Mouse (Mus musculus) stomach, embryonic 16.5 days (tissue): ENCODE data around the gene Akr1c6. TPM values are rescaled to one million over a fixed set of nuclear protein-coding genes. Genes with fewer than 3 reads are reported as not detected.
"Not testable (repeated sequence)": the region's sequence is repeated elsewhere in the genome, so short reads cannot be mapped to it uniquely, and the experiment has no call there.

Experiments
- ATAC-seq: fragments of 200-750 bp; cut with Nextera tagmentation; 2 replicates; pipeline ENCODE4 v1.8.0; 2017; ENCODE audit warnings: moderate number of reproducible peaks, moderate TSS enrichment; ENCODE audit not compliant: insufficient read depth, low FRiP score
- H3K27ac ChIP-seq: fragments of 300-500 bp; sonication (generic); 2 replicates; pipeline ENCODE4 v1.5.1; 2014; ENCODE audit warnings: low read length
- H3K27me3 ChIP-seq: fragments of 300-500 bp; sonication (generic); 2 replicates; pipeline ENCODE4 v1.6.1; 2014; ENCODE audit warnings: low read length, control low read depth, mixed read lengths; ENCODE audit not compliant: control insufficient read depth, insufficient read depth
- H3K36me3 ChIP-seq: fragments of 300-500 bp; sonication (generic); 2 replicates; pipeline ENCODE4 v1.6.1; 2014; ENCODE audit warnings: low read length; ENCODE audit not compliant: control insufficient read depth, insufficient read depth
- H3K4me1 ChIP-seq: fragments of 300-500 bp; sonication (generic); 2 replicates; pipeline ENCODE4 v1.6.1; 2014; ENCODE audit warnings: low read length, control low read depth, mixed read lengths; ENCODE audit not compliant: control insufficient read depth, insufficient read depth
- H3K4me2 ChIP-seq: fragments of 300-500 bp; sonication (generic); 2 replicates; pipeline ENCODE4 v1.6.1; 2014; ENCODE audit warnings: low read depth, low read length, mixed read lengths
- H3K4me3 ChIP-seq: fragments of 300-500 bp; sonication (generic); replicated peaks from 2 replicates; pipeline ENCODE4 v1.5.1; 2014; ENCODE audit warnings: mild to moderate bottlenecking, low read length
- H3K9ac ChIP-seq: fragments of 300-500 bp; sonication (generic); 2 replicates; pipeline ENCODE4 v1.6.1; 2014; ENCODE audit warnings: low read length
- H3K9me3 ChIP-seq: fragments of 300-500 bp; sonication (generic); replicated peaks from 2 replicates; pipeline ENCODE4 v1.6.1; 2016; ENCODE audit warnings: low read length, control low read depth; ENCODE audit not compliant: control insufficient read depth
- WGBS: fragments of 180-500 bp; shearing (Covaris S2); extraction: QIAGEN DNeasy Blood & Tissue Kit; methylation state at CpG from one replicate; pipeline ENCODE4 v1.1.7; 2014; 5-methylcytosine and 5-hydroxymethylcytosine counted together
- polyA plus RNA-seq: library from polyadenylated mRNA; unstranded; fragments of >200 nt; fragmentation: Nextera tagmentation; extraction: Ambion mirVana; gene quantifications from 2 replicates; pipeline ENCODE4 v1.2.1, GENCODE M21; 2015

The Akr1c6 gene
- polyA plus RNA-seq: 0.13 TPM in 1 of 2 replicates, not detected in the other

GRCm38 (mm10) chr13:4434006-4434405 lies at the start of gene Akr1c6:
Akr1c6 (plus strand) TSS chr13:4434306.
- no peak for ATAC-seq
- H3K4me3 ChIP-seq: no peak within 1 kb of the TSS
- no peak within 1 kb of the TSS for H3K27ac ChIP-seq
- H3K27me3 ChIP-seq: no peaks in the 10 kb centered on the region
- no peak within 1 kb of the TSS for H3K9ac ChIP-seq
- no peak within 1 kb of the TSS for H3K4me2 ChIP-seq
- no peaks in the 10 kb centered on the region for H3K9me3 ChIP-seq
- H3K36me3 ChIP-seq: no peaks in the 10 kb centered on the region
- H3K4me1 ChIP-seq: no peaks in the 10 kb centered on the region

- no peak overlapping the region for H3K9ac ChIP-seq
- no peaks in the 10 kb centered on the region for H3K27me3 ChIP-seq
- H3K27ac ChIP-seq: no peak overlapping the region
- H3K4me2 ChIP-seq: no peak overlapping the region
- no peaks in the 10 kb centered on the region for H3K4me1 ChIP-seq
- no peak overlapping the region for H3K4me3 ChIP-seq
- no peaks in the 10 kb centered on the region for H3K9me3 ChIP-seq
- ATAC-seq: no peak
- H3K36me3 ChIP-seq: no peaks in the 10 kb centered on the region
- WGBS: 64% methylated on average over 1 of the region's 1 CpGs
Observed at GRCm38 (mm10) chr13:4384918-4385317, 49.2 kb upstream of the Akr1c6 start.

- no peak for ATAC-seq
- H3K4me1 ChIP-seq: no peaks in the 10 kb centered on the region
- H3K9ac ChIP-seq: no peak overlapping the region
Observed at GRCm38 (mm10) chr13:4385541-4385940, 48.6 kb upstream of the Akr1c6 start.

DNA sequence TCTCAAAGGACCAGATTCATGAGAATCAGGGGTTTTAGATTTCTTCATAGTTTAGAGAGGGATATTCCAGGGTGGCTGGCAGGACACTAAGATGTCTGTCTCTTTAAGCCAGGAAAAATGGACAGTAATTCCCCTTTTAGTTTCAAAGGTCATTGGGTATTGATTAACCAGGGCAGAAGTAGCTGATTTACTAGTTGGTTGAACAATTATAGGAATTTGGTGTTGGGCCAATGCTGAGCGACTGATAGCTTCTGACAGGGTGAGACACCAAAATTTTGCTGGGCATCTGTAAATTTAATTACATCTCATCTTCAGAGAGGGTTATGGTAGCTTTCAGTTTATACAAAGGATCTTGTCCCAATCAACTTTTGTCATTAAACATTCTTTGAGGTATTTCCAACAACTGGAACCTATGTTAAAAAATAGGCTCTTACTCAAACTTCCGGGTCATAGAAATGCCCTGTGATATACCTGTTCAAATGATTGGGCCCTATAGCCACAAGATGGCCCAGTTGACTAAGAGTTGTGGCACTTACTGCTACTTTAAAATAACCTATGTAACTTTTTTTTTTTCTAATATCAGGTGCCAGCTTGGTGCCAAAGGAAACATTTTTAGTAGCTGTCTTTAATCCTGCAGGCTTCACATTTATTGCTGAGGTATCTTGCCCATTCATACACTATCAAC lies 45.2 kb upstream of the Akr1c6 start:
- Histone ChIP-seq H3K9me3 (no peaks in the 10 kb centered on the region), H3K4me2 (no peak overlapping the region), H3K36me3 (no peaks in the 10 kb centered on the region), H3K27ac (no peak overlapping the region), H3K4me3 (no peak overlapping the region), H3K9ac (no peak overlapping the region), H3K4me1 (no peaks in the 10 kb centered on the region), H3K27me3 (no peaks in the 10 kb centered on the region)
- WGBS: 67% methylated on average over 2 of the region's 2 CpGs
- no peak for ATAC-seq

More at GRCm38 (mm10) chr13:4385541-4385940, 48.6 kb upstream of the Akr1c6 start:
- Histone ChIP-seq H3K36me3 (no peaks in the 10 kb centered on the region), H3K27me3 (no peaks in the 10 kb centered on the region), H3K4me2 (no peak overlapping the region), H3K4me3 (no peak overlapping the region), H3K9me3 (no peaks in the 10 kb centered on the region), H3K27ac (no peak overlapping the region)

DNA sequence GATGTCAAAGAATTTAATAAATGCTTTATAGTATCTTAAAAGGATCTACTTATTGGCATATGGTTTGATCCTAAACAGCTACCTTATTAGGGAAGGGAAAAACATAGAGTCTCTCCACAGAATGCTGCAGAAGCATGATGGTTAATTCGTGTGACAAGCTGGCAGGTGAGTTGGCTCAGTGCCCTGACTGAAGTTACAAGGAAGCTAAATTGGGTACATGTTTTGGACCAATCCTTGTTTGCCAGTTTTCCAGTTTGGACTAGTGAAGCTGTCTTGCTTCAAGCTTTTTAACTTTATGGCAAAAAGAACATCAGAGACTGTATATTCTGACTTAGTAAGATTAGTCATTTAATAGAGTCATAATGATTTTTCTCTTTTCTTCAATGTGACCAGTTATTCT lies 33.7 kb upstream of the Akr1c6 start:
- H3K36me3 ChIP-seq, H3K9me3 ChIP-seq, H3K27me3 ChIP-seq, H3K27ac ChIP-seq, H3K4me1 ChIP-seq, H3K4me2 ChIP-seq, H3K4me3 ChIP-seq, ATAC-seq, H3K9ac ChIP-seq: not testable (repeated sequence)
- 54% methylated on average over 1 of the region's 1 CpGs for WGBS

GRCm38 (mm10) chr13:4400831-4401230 lies 33.3 kb upstream of the Akr1c6 start:
- no peak overlapping the region for H3K27ac ChIP-seq
- no peak overlapping the region for H3K9ac ChIP-seq
- no peaks in the 10 kb centered on the region for H3K9me3 ChIP-seq
- H3K36me3 ChIP-seq: no peaks in the 10 kb centered on the region
- no peaks in the 10 kb centered on the region for H3K4me1 ChIP-seq
- no peaks in the 10 kb centered on the region for H3K27me3 ChIP-seq
- no peak for ATAC-seq
- no peak overlapping the region for H3K4me2 ChIP-seq
- no peak overlapping the region for H3K4me3 ChIP-seq
- 85% methylated on average over 2 of the region's 2 CpGs for WGBS

- Histone ChIP-seq H3K27me3 (no peaks in the 10 kb centered on the region), H3K36me3 (no peaks in the 10 kb centered on the region), H3K4me3 (no peak overlapping the region), H3K9ac (no peak overlapping the region), H3K4me2 (no peak overlapping the region), H3K9me3 (no peaks in the 10 kb centered on the region), H3K27ac (no peak overlapping the region), H3K4me1 (no peaks in the 10 kb centered on the region)
- ATAC-seq: no peak
Observed at GRCm38 (mm10) chr13:4402221-4402620, 31.9 kb upstream of the Akr1c6 start.

GRCm38 (mm10) chr13:4404726-4405125 lies 29.4 kb upstream of the Akr1c6 start:
- H3K4me2 ChIP-seq: no peak overlapping the region
- no peaks in the 10 kb centered on the region for H3K4me1 ChIP-seq
- no peak overlapping the region for H3K9ac ChIP-seq
- H3K36me3 ChIP-seq: no peaks in the 10 kb centered on the region
- no peaks in the 10 kb centered on the region for H3K27me3 ChIP-seq
- no peak for ATAC-seq
- H3K27ac ChIP-seq: no peak overlapping the region
- H3K4me3 ChIP-seq: no peak overlapping the region
- no peaks in the 10 kb centered on the region for H3K9me3 ChIP-seq

DNA sequence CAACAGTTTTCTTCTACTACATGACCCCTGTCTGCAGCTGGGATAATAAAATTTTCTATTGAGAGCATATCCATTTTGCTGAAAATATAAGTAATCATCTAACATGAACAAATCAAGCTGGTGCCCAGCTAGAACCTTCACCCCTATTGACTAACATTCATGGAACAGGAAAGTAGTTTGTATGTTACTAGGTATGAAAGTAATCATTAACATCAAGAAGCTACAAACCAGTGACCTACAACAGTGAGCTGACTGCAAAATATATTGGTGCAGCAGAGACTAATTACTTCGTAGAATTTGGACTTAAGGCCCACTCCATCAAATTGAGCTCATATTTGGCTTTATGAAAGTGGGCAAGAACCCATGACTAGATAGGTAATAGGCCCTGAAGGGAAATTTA lies 27.3 kb upstream of the Akr1c6 start:
- ATAC-seq: no peak
- Histone ChIP-seq H3K9ac (no peak overlapping the region), H3K4me3 (no peak overlapping the region), H3K9me3 (no peaks in the 10 kb centered on the region), H3K36me3 (no peaks in the 10 kb centered on the region), H3K4me2 (no peak overlapping the region), H3K4me1 (no peaks in the 10 kb centered on the region), H3K27me3 (no peaks in the 10 kb centered on the region), H3K27ac (no peak overlapping the region)
- WGBS: 75% methylated on average over 1 of the region's 1 CpGs

DNA sequence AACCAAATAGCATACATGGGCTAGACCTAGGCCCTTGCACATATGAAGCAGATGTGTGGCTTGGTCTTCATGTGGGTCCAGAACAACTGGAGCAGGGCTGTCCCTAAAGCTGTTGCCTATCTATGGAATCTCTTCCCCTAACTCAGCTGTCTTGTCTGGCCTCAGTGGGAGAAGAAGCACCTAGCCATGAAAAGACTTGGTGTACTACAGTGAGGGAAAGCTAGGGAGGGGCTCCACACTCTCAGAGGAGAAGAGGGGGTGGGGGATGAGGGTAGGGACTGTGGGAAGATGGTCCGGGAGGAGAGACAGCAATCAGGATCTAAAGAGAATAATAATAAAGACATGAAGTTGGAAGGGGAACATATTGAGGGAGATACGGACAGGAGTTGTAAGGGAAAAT lies 5.5 kb upstream of the Akr1c6 start:
- ATAC-seq: no peak
- Histone ChIP-seq H3K9me3 (no peaks in the 10 kb centered on the region), H3K4me1 (no peaks in the 10 kb centered on the region), H3K36me3 (no peaks in the 10 kb centered on the region), H3K9ac (no peak overlapping the region), H3K27ac (no peak overlapping the region), H3K27me3 (no peaks in the 10 kb centered on the region), H3K4me2 (no peak overlapping the region), H3K4me3 (no peak overlapping the region)
- WGBS: 83% methylated on average over 2 of the region's 2 CpGs
